Mouse (Mus musculus) lung, adult 2 months (tissue): ENCODE data around the gene Dnttip2.

Experiments
- CTCF ChIP-seq: fragments of 200-500 bp; IDR thresholded peaks from 2 replicates; pipeline ENCODE4 v1.5.1; 2011; ENCODE audit warnings: mild to moderate bottlenecking, low read length, control low read depth; ENCODE audit not compliant: insufficient read depth
- POLR2A ChIP-seq: fragments of 200-500 bp; IDR thresholded peaks from 2 replicates; pipeline ENCODE4 v1.6.1; 2011; ENCODE audit warnings: low read depth, mild to moderate bottlenecking, control low read depth, low read length, borderline replicate concordance; ENCODE audit errors: extremely low read depth

GRCm38 (mm10) chr3:122245215-122245877 lies 28.8 kb upstream of the Dnttip2 start, which contains the start of gene Gclm:
- TF ChIP-seq POLR2A (peak; percentile 58; the same call in 1 of the 2 replicates), CTCF (peak; percentile 28; the same call in 1 of the 2 replicates)
